Mouse (Mus musculus) forebrain, embryonic 14.5 days (tissue): ENCODE measurements around the gene Thsd4. TPM values are rescaled to one million over a fixed set of nuclear protein-coding genes. Genes with fewer than 3 reads are reported as not detected.

Experiments used
- ATAC-seq: fragments of 200-750 bp; cut with Nextera tagmentation; 2 replicates; pipeline ENCODE4 v1.8.0; 2017; ENCODE audit warnings: mild to moderate bottlenecking, moderate library complexity
- DNase-seq: peaks from one replicate; pipeline ENCODE4 v3.0.0-alpha.2; 2015; ENCODE audit warnings: low spot score
- H3K27ac ChIP-seq: fragments of 300-500 bp; sonication (generic); 2 replicates; pipeline ENCODE4 v1.5.1; 2014; ENCODE audit warnings: low read depth, mild to moderate bottlenecking, control low read depth, low read length, moderate library complexity
- H3K27me3 ChIP-seq: fragments of 300-500 bp; sonication (generic); replicated peaks from 2 replicates; pipeline ENCODE4 v1.6.1; 2014; ENCODE audit warnings: low read length, control low read depth, mixed read lengths; ENCODE audit not compliant: control insufficient read depth, insufficient read depth
- H3K36me3 ChIP-seq: fragments of 300-500 bp; sonication (generic); 2 replicates; pipeline ENCODE4 v1.6.1; 2014; ENCODE audit warnings: low read length, control low read depth; ENCODE audit not compliant: control insufficient read depth, insufficient read depth
- H3K4me1 ChIP-seq: fragments of 300-500 bp; sonication (generic); 2 replicates; pipeline ENCODE4 v1.6.1; 2014; ENCODE audit warnings: antibody characterized with exemption, low read length, control low read depth; ENCODE audit not compliant: control insufficient read depth, insufficient read depth
- H3K4me2 ChIP-seq: fragments of 300-500 bp; sonication (generic); 2 replicates; pipeline ENCODE4 v1.6.1; 2014; ENCODE audit warnings: mild to moderate bottlenecking, control low read depth, low read length
- H3K4me3 ChIP-seq: fragments of 300-500 bp; sonication (generic); 2 replicates; pipeline ENCODE4 v1.5.1; 2014; ENCODE audit warnings: low read depth, low read length, control low read depth
- H3K9ac ChIP-seq: fragments of 300-500 bp; sonication (generic); 2 replicates; pipeline ENCODE4 v1.6.1; 2014; ENCODE audit warnings: mild to moderate bottlenecking, low read length, control low read depth, moderate library complexity
- H3K9me3 ChIP-seq: fragments of 300-500 bp; sonication (generic); replicated peaks from 2 replicates; pipeline ENCODE4 v1.6.1; 2016; ENCODE audit warnings: low read length, control low read depth, mixed read lengths; ENCODE audit not compliant: control insufficient read depth
- WGBS: fragments of 180-500 bp; shearing (Covaris S2); extraction: QIAGEN DNeasy Blood & Tissue Kit; methylation state at CpG from one replicate; pipeline ENCODE4 v1.1.7; 2014; 5-methylcytosine and 5-hydroxymethylcytosine counted together
- polyA plus RNA-seq: library from polyadenylated mRNA; unstranded; fragments of >200 nt; fragmentation: Nextera tagmentation; extraction: Ambion mirVana; gene quantifications from 2 replicates; pipeline ENCODE4 v1.2.1, GENCODE M21; 2014

The Thsd4 gene
- polyA plus RNA-seq, 1 experiment from 2014 or later, result 3.4 TPM

GRCm38 (mm10) chr9:60008936-60009335, 512.9 kb downstream of the Thsd4 start:
- Histone ChIP-seq H3K4me1 (no peaks in the 10 kb centered on the region), H3K27ac (no peak overlapping the region), H3K9ac (no peak overlapping the region), H3K36me3 (no peaks in the 10 kb centered on the region), H3K4me2 (no peak overlapping the region), H3K4me3 (no peak overlapping the region), H3K9me3 (no peaks in the 10 kb centered on the region), H3K27me3 (no peaks in the 10 kb centered on the region)
- DNase-seq (no peak), ATAC-seq (no peak)
- 55% methylated on average over 7 of the region's 7 CpGs for WGBS

GRCm38 (mm10) chr9:60002323-60002722, 519.5 kb downstream of the Thsd4 start:
- Histone ChIP-seq H3K27me3 (no peaks in the 10 kb centered on the region), H3K9ac (no peak overlapping the region), H3K4me2 (no peak overlapping the region), H3K4me3 (no peak overlapping the region), H3K36me3 (no peaks in the 10 kb centered on the region), H3K4me1 (no peaks in the 10 kb centered on the region), H3K9me3 (no peaks in the 10 kb centered on the region), H3K27ac (no peak overlapping the region)
- no peak for ATAC-seq
- 66% methylated on average over 8 of the region's 8 CpGs for WGBS
- DNase-seq, result no peak

- Histone ChIP-seq H3K9me3 (no peaks in the 10 kb centered on the region), H3K4me1 (no peaks in the 10 kb centered on the region), H3K27ac (no peak overlapping the region), H3K9ac (no peak overlapping the region), H3K36me3 (no peaks in the 10 kb centered on the region), H3K4me2 (no peak overlapping the region), H3K4me3 (no peak overlapping the region), H3K27me3 (no peaks in the 10 kb centered on the region)
- WGBS, result 79% methylated on average over 3 of the region's 3 CpGs
- DNase-seq (no peak), ATAC-seq (no peak)
Measured at GRCm38 (mm10) chr9:60001444-60001843, 520.4 kb downstream of the Thsd4 start.

GRCm38 (mm10) chr9:59997725-59998124, 524.1 kb downstream of the Thsd4 start:
- H3K36me3 ChIP-seq, result no peaks in the 10 kb centered on the region
- ATAC-seq (no peak), DNase-seq (no peak)
- H3K4me3 ChIP-seq, result no peak overlapping the region
- H3K9me3 ChIP-seq, result no peaks in the 10 kb centered on the region
- WGBS, result 94% methylated on average over 4 of the region's 4 CpGs
- no peak overlapping the region for H3K4me2 ChIP-seq
- H3K9ac ChIP-seq, result no peak overlapping the region
- H3K27me3 ChIP-seq, result no peaks in the 10 kb centered on the region
- no peaks in the 10 kb centered on the region for H3K4me1 ChIP-seq
- H3K27ac ChIP-seq, result no peak overlapping the region

GRCm38 (mm10) chr9:59991407-59991806, 530.4 kb downstream of the Thsd4 start:
- no peak for ATAC-seq
- Histone ChIP-seq H3K36me3 (no peaks in the 10 kb centered on the region), H3K4me2 (no peak overlapping the region), H3K9ac (no peak overlapping the region), H3K27me3 (no peaks in the 10 kb centered on the region), H3K9me3 (no peaks in the 10 kb centered on the region), H3K27ac (no peak overlapping the region), H3K4me1 (no peaks in the 10 kb centered on the region), H3K4me3 (no peak overlapping the region)
- no peak for DNase-seq
- 82% methylated on average over 5 of the region's 5 CpGs for WGBS

- H3K27me3 ChIP-seq, result no peaks in the 10 kb centered on the region
- 0% methylated on average over 1 of the region's 1 CpGs for WGBS
- no peak overlapping the region for H3K27ac ChIP-seq
- no peak overlapping the region for H3K4me3 ChIP-seq
- ATAC-seq (no peak), DNase-seq (peak; percentile 82)
- H3K9ac ChIP-seq, result no peak overlapping the region
- no peaks in the 10 kb centered on the region for H3K4me1 ChIP-seq
- H3K36me3 ChIP-seq, result no peaks in the 10 kb centered on the region
- no peaks in the 10 kb centered on the region for H3K9me3 ChIP-seq
- H3K4me2 ChIP-seq, result no peak overlapping the region
Measured at GRCm38 (mm10) chr9:59989864-59990263, 532.0 kb downstream of the Thsd4 start.

GRCm38 (mm10) chr9:59985900-59986572, 535.8 kb downstream of the Thsd4 start:
- Histone ChIP-seq H3K4me1 (no peaks in the 10 kb centered on the region), H3K27me3 (no peaks in the 10 kb centered on the region), H3K4me2 (no peak overlapping the region), H3K4me3 (no peak overlapping the region), H3K27ac (no peak overlapping the region; the same call in 1 of the 2 replicates), H3K9me3 (no peaks in the 10 kb centered on the region), H3K36me3 (no peaks in the 10 kb centered on the region), H3K9ac (no peak overlapping the region)
- WGBS, result 67% methylated on average over 3 of the region's 3 CpGs
- ATAC-seq (no peak), DNase-seq (no peak)

GRCm38 (mm10) chr9:59981116-59981515, 540.7 kb downstream of the Thsd4 start:
- DNase-seq (no peak), ATAC-seq (no peak)
- Histone ChIP-seq H3K4me3 (no peak overlapping the region), H3K4me1 (no peaks in the 10 kb centered on the region), H3K27me3 (no peaks in the 10 kb centered on the region), H3K36me3 (no peaks in the 10 kb centered on the region), H3K9ac (no peak overlapping the region), H3K9me3 (no peaks in the 10 kb centered on the region), H3K4me2 (no peak overlapping the region), H3K27ac (no peak overlapping the region)
- 72% methylated on average over 2 of the region's 2 CpGs for WGBS

GRCm38 (mm10) chr9:59971263-59971662, 550.6 kb downstream of the Thsd4 start:
- Histone ChIP-seq H3K9ac (no peak overlapping the region), H3K4me2 (no peak overlapping the region), H3K36me3 (no peaks in the 10 kb centered on the region), H3K27me3 (no peaks in the 10 kb centered on the region), H3K9me3 (no peaks in the 10 kb centered on the region), H3K27ac (no peak overlapping the region), H3K4me1 (no peaks in the 10 kb centered on the region), H3K4me3 (no peak overlapping the region)
- 67% methylated on average over 4 of the region's 4 CpGs for WGBS
- ATAC-seq (no peak), DNase-seq (no peak)
